Mouse (Mus musculus) megakaryocyte, embryonic 14.5 days (primary cell): Measurements from ENCODE around the gene Gm20388.

ENCODE experiments used
- FLI1 ChIP-seq: IDR thresholded peaks from 2 replicates; pipeline ENCODE4 v1.6.1; 2012; ENCODE audit warnings: low read length, inconsistent platforms, mixed read lengths
- GATA1 ChIP-seq: IDR thresholded peaks from 3 replicates; pipeline ENCODE4 v1.6.1; 2012; ENCODE audit warnings: mixed read lengths, low read length, inconsistent platforms, borderline replicate concordance

GRCm38 (mm10) chr8:122194396-122194795 is 2283.8 kb downstream of the Gm20388 start:
- TF ChIP-seq GATA1 (no peak), FLI1 (no peak)
